Mouse (Mus musculus): ENCODE measurements at regions not wholly inside any gene's neighbourhood (a gene's known extent, or its start where the extent isn't known, plus 50 kb on each side); places are given as distances from the start of the nearest gene placed in this dataset.
A peak's percentile ranks its signal among the peaks of the same experiment; 100 is the strongest.
"Not testable (repeated sequence)": the region's sequence is repeated elsewhere in the genome, so short reads cannot be mapped to it uniquely, and the experiment has no call there.

GRCm38 (mm10) chr4:97509576-97509975, 263.0 kb upstream of the Nfia start:
- ATAC-seq (replicated peaks in 1 of 2; ENCODE audit: insufficient read depth in 1 of 2, low FRiP score in 2 of 2, low TSS enrichment in 1 of 2, low read depth in 1 of 2, poor library complexity in 2 of 2, severe bottlenecking in 2 of 2): no peak

- no peak for ATAC-seq (replicated peaks in 1 of 2; ENCODE audit: insufficient read depth in 1 of 2, low FRiP score in 2 of 2, low TSS enrichment in 1 of 2, low read depth in 1 of 2, poor library complexity in 2 of 2, severe bottlenecking in 2 of 2)
These were observed 266.8 kb upstream of the Nfia start for GRCm38 (mm10) chr4:97505734-97506133.

GRCm38 (mm10) chr4:97491248-97491804, 281.2 kb upstream of the Nfia start:
- ATAC-seq (replicated peaks in 1 of 2; ENCODE audit: insufficient read depth in 1 of 2, low FRiP score in 2 of 2, low TSS enrichment in 1 of 2, low read depth in 1 of 2, poor library complexity in 2 of 2, severe bottlenecking in 2 of 2): no peak

DNA sequence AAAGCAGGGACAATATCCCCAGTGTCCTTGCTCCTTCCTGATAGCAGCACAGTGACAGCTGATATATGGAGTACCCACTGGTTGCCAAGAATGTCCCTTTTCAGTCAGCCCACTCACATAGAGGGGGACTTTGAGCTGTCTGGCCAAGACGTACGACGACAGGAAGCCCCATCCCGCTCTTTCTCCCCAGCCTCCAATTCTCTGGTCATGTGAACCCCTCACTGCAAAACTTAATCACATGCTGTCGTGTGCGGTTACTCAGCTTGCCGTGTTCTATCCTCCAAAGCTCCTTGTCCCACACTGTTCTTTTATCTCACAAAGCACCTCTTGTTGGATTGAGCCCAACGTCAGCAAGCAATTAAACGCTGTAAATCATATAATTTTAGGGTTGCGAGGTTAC, 286.2 kb upstream of the Nfia start:
- ATAC-seq (replicated peaks in 1 of 2; ENCODE audit: insufficient read depth in 1 of 2, low FRiP score in 2 of 2, low TSS enrichment in 1 of 2, low read depth in 1 of 2, poor library complexity in 2 of 2, severe bottlenecking in 2 of 2): peak; percentile 79 to 85

DNA sequence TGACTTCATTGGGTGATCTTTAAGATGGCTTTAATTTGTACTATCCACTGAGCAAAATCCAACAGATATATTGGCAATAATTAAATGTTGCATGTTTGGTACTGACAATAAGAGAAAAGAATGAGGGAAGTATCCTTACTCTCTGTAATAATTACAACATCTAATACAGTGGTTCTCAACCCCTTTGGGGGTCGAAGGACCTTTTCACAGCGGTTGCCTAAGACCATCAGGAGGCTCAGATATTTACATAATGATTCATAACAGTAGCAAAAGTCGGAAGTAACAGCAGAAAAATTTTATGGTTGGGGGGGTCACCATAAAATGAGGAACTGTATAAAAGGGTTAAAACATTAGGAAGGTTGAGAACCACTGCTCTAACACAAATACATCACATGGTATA, 287.3 kb upstream of the Nfia start:
- ATAC-seq (replicated peaks in 1 of 2; ENCODE audit: insufficient read depth in 1 of 2, low FRiP score in 2 of 2, low TSS enrichment in 1 of 2, low read depth in 1 of 2, poor library complexity in 2 of 2, severe bottlenecking in 2 of 2): no peak

GRCm38 (mm10) chr4:97482701-97483246, 289.8 kb upstream of the Nfia start:
- ATAC-seq (replicated peaks in 1 of 2; ENCODE audit: insufficient read depth in 1 of 2, low FRiP score in 2 of 2, low TSS enrichment in 1 of 2, low read depth in 1 of 2, poor library complexity in 2 of 2, severe bottlenecking in 2 of 2): no peak

- ATAC-seq (replicated peaks in 1 of 2; ENCODE audit: insufficient read depth in 1 of 2, low FRiP score in 2 of 2, low TSS enrichment in 1 of 2, low read depth in 1 of 2, poor library complexity in 2 of 2, severe bottlenecking in 2 of 2): no peak
These were observed 290.7 kb upstream of the Nfia start for GRCm38 (mm10) chr4:97481836-97482235.

DNA sequence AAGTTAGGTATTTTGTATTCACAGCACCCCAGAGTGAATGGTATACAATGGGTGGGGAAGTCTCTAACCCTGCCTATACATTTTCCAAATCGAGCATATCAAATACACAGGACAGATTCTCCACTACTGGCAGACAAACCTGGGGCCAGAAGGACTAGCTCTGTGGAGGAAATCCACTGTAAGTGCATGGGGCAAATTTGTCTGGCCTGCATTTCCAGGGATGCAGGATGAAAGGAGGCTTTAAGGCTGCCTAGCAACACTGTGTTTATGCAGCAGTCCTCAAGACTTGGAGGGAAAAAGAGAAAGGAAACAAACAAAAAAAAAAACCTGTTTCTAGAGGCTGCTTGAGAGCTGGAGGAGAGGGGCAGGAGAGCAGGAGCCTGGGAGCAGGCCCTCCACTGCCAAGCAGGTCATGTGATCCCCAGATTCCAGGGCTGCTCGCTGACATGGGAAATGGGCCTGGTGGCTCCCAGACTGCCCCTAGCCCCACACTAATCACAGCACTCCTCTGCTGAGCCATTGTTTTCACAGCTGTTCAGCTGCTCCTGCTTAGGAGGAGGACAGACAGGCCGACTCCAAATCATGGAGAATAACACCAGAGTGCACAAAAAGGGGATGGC, 293.7 kb upstream of the Gm10192 start:
- no peak for ATAC-seq (replicated peaks in 1 of 2; ENCODE audit: insufficient read depth in 1 of 2, low FRiP score in 2 of 2, low TSS enrichment in 1 of 2, low read depth in 1 of 2, poor library complexity in 2 of 2, severe bottlenecking in 2 of 2)

DNA sequence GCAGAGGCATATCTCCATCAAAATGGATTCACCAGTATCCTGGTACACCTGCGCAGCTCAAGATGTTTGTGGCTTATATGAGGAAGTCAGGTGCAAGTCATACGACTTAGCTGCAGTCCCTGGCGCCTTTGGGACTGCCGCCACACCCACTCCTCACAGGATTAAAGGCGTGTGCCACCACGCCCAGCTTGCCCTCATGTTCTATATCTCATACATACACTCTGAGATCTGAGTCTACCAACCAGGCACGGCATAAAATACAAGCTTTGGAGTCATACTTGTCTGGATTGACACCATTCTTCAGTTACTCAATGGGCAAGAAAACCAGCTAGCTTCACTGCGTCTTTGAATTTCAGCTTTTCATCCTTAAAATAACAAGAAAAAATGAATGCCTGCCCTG, 290.5 kb upstream of the Gm10192 start:
- not testable (repeated sequence) for ATAC-seq (replicated peaks in 1 of 2; ENCODE audit: insufficient read depth in 1 of 2, low FRiP score in 2 of 2, low TSS enrichment in 1 of 2, low read depth in 1 of 2, poor library complexity in 2 of 2, severe bottlenecking in 2 of 2)

DNA sequence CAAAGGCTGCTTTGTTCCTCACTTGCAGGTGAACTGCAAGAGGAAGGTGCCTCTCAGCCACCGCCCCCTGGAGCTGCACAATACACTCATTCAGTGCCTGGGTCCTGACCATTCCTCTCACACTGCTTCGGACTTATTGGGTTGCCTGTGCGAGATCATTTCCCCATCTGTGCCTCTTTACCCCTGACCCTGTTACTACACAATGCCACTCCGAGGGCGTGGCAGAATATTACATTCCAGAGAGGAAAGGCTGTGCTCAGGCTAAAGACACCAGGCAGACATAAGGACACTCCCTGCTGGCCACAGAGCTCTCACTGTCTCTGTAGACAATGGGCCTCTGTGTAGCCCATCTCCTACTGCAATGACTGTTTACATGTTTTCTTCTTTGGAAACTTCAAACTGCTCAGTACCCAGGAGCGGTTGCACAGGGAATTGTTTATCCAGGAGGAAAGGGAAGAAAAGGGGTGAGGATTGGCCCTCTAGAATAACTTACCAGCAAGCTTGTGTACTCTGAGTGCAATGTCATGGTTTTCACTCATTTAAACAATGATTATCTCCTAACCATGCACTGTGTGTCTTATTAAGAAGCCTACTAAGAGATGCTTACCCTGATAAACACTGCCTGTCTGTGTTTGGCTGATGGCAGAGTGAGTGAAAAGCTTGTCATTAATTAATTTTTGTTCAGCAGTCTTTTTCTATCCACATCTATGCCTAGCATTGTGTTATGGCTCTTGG, 283.1 kb upstream of the Gm10192 start:
- ATAC-seq (replicated peaks in 1 of 2; ENCODE audit: insufficient read depth in 1 of 2, low FRiP score in 2 of 2, low TSS enrichment in 1 of 2, low read depth in 1 of 2, poor library complexity in 2 of 2, severe bottlenecking in 2 of 2): no peak

DNA sequence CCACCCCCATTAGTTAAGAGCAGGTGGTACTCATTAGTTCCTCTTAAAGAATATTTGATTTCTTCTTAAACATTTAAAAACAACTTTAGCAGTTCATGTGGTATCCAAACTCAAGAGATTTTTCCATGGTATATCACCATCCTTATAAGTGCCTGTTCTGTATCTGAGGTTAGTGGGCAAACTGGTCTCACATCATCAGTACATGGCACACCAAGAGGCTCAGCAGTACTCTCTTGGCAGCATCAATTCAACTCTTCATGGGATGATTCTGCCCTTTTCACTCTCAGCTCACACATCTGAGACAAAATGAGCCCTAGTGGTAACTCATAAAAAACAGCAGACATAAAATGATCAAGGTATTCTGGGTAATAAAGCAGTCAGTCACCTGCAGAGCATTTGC, 282.6 kb upstream of the Gm10192 start:
- ATAC-seq (replicated peaks in 1 of 2; ENCODE audit: insufficient read depth in 1 of 2, low FRiP score in 2 of 2, low TSS enrichment in 1 of 2, low read depth in 1 of 2, poor library complexity in 2 of 2, severe bottlenecking in 2 of 2): no peak

GRCm38 (mm10) chr4:97461177-97461576, 278.2 kb upstream of the Gm10192 start:
- ATAC-seq (replicated peaks in 1 of 2; ENCODE audit: insufficient read depth in 1 of 2, low FRiP score in 2 of 2, low TSS enrichment in 1 of 2, low read depth in 1 of 2, poor library complexity in 2 of 2, severe bottlenecking in 2 of 2): no peak

DNA sequence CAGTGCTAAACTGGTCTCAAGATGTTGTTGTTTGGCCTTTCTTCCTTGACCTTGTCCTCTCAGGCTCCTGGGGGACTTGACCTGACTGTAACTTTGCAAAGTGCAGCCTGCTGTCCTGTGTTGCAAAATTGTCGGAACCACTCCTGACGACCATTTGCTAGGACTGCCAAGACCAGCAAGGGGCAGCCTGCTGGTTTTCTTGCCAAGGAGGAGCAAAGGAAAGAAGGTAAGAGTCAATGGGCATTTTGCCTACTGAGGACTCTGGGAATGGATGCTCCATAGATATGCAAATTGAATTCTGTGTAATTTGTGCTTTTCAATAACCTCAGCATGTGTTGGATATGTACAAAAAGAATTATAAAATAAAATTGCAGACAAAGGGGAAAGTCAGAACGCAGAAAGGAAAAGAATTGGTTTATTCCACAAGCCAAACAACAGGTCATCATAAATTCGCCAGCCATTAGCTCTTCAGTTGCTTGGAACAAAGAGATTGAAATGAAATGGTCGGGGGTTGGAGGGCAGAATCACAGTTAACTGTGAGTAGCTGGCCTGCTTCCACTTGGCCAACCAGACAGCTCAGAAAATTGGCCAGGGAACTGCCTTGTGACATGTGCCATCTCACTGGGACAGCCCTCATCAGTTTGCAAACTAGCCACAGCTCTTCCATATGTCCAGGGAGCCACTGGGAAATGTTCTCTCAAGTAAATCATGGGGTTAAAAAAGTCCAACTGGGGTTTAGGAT, 256.5 kb upstream of the Gm10192 start:
- ATAC-seq (replicated peaks in 1 of 2; ENCODE audit: insufficient read depth in 1 of 2, low FRiP score in 2 of 2, low TSS enrichment in 1 of 2, low read depth in 1 of 2, poor library complexity in 2 of 2, severe bottlenecking in 2 of 2): no peak

DNA sequence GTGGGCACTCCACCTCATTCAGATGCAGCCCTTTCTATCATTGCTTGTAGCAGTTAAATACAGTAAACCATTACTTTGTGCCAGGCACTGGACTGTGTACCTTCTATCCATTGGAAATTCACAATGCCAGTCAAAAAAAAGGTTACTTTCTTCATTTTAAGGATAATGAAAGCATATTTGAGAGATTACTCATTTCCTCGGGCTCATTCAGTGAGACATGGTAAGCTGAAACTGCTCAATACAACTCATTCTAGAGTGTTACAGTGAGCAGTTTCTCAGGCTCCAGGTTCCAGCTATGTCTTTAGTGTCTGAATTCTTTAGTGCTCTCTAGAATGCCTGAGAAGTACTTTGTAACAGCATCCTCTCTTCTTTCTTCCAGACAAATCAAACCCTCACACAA, 249.7 kb upstream of the Gm10192 start:
- ATAC-seq (replicated peaks in 1 of 2; ENCODE audit: insufficient read depth in 1 of 2, low FRiP score in 2 of 2, low TSS enrichment in 1 of 2, low read depth in 1 of 2, poor library complexity in 2 of 2, severe bottlenecking in 2 of 2): no peak

DNA sequence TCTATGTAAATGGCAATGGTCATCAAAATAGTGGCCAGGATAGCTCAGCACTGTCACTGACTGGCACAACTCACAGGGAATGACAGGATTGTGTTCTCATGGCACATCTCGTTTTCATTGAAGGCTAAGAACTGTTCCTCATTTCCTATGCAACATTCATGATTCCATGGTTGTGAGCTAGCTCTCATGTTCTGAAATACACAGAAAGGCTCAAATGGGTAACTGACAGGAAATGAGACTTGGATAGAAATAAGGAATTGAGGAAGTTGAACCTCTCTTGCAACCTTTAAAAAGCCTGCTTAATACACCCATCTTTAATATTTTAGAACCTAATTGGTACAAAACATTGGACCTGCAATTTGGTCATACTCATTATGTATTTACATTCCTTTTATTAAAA, 249.1 kb upstream of the Gm10192 start:
- peak in 1 of 2 experiments; percentile 32; a peak in 1 of 4 replicates for ATAC-seq (replicated peaks in 1 of 2; ENCODE audit: insufficient read depth in 1 of 2, low FRiP score in 2 of 2, low TSS enrichment in 1 of 2, low read depth in 1 of 2, poor library complexity in 2 of 2, severe bottlenecking in 2 of 2)

- no peak for ATAC-seq (replicated peaks in 1 of 2; ENCODE audit: insufficient read depth in 1 of 2, low FRiP score in 2 of 2, low TSS enrichment in 1 of 2, low read depth in 1 of 2, poor library complexity in 2 of 2, severe bottlenecking in 2 of 2)
These were observed 248.3 kb upstream of the Gm10192 start for GRCm38 (mm10) chr4:97431239-97431638.

GRCm38 (mm10) chr4:97419845-97420244, 236.9 kb upstream of the Gm10192 start:
- no peak for ATAC-seq (replicated peaks in 1 of 2; ENCODE audit: insufficient read depth in 1 of 2, low FRiP score in 2 of 2, low TSS enrichment in 1 of 2, low read depth in 1 of 2, poor library complexity in 2 of 2, severe bottlenecking in 2 of 2)

DNA sequence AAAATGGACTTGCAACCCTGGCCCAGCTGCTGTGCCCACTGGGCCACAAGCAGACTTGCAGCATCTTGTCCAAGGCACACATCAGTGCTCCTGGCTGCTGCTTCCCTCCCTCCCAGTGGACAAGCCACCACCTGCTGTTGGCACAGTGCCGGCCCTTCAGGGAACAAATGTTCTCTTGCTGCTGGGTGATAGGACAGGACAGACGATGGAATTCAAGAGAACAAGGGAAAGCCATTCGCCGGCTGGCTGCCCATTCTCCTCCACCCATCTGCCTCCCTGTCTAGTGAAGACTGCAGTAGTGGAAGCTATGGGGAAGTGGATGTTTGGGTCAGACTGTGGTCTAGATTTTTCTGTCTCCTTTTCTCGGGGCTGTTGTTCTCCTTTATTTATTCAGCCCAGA, 235.7 kb upstream of the Gm10192 start:
- ATAC-seq (replicated peaks in 1 of 2; ENCODE audit: insufficient read depth in 1 of 2, low FRiP score in 2 of 2, low TSS enrichment in 1 of 2, low read depth in 1 of 2, poor library complexity in 2 of 2, severe bottlenecking in 2 of 2): peak; percentile 21 to 59; a peak in 1 of 4 replicates
